Mouse (Mus musculus) MEL (cell line): ENCODE data around the gene Tspan32. TPM values are rescaled to one million over a fixed set of nuclear protein-coding genes. Genes with fewer than 3 reads are reported as not detected.

Experiments
- DNase-seq: peaks from one replicate; pipeline ENCODE4 v3.0.0; 2011; ENCODE audit warnings: low read depth, low spot score
- H3K27ac ChIP-seq: 2 replicates; pipeline ENCODE4 v1.5.1; 2012; ENCODE audit warnings: low read depth, mild to moderate bottlenecking, control low read depth, low read length, moderate library complexity; ENCODE audit not compliant: control insufficient read depth
- H3K27me3 ChIP-seq, 2 experiments: fragments of 150-350 bp in 1 of 2; sonication (generic) in 1 of 2; 2 replicates each; pipeline ENCODE4 v1.6.1; 2012; ENCODE audit warnings: low read length in 2 of 2, mild to moderate bottlenecking in 2 of 2, improper control_type of control experiment in 1 of 2, moderate library complexity in 1 of 2; ENCODE audit not compliant: insufficient read depth in 2 of 2, control insufficient read depth in 1 of 2
- H3K36me3 ChIP-seq, 2 experiments: 2 replicates each; pipeline ENCODE4 v1.6.1; 2012 to 2014; ENCODE audit warnings: low read length in 2 of 2, improper control_type of control experiment in 1 of 2, inconsistent platforms in 1 of 2, mild to moderate bottlenecking in 1 of 2; ENCODE audit not compliant: insufficient read depth in 2 of 2, control insufficient read depth in 1 of 2
- H3K4me1 ChIP-seq, 2 experiments: fragments of 150-350 bp in 1 of 2; sonication (generic) in 1 of 2; 2 replicates each; pipeline ENCODE4 v1.6.1; 2012; ENCODE audit warnings: low read length in 2 of 2, improper control_type of control experiment in 1 of 2, mild to moderate bottlenecking in 1 of 2; ENCODE audit not compliant: insufficient read depth in 2 of 2, control insufficient read depth in 1 of 2
- H3K4me3 ChIP-seq, 2 experiments: fragments of 150-350 bp in 1 of 2; sonication (generic) in 1 of 2; 2 replicates each; pipeline ENCODE4 v1.5.1; 2012; ENCODE audit warnings: low read depth in 2 of 2, low read length in 2 of 2, mild to moderate bottlenecking in 2 of 2, moderate library complexity in 2 of 2, control low read depth in 1 of 2, improper control_type of control experiment in 1 of 2; ENCODE audit not compliant: control insufficient read depth in 1 of 2, insufficient read depth in 1 of 2
- H3K79me2 ChIP-seq: 2 replicates; pipeline ENCODE4 v1.6.1; 2012; ENCODE audit warnings: mild to moderate bottlenecking, low read length, moderate library complexity; ENCODE audit not compliant: control insufficient read depth, poor library complexity, insufficient read depth
- H3K9ac ChIP-seq: 2 replicates; pipeline ENCODE4 v1.6.1; 2012; ENCODE audit warnings: low read depth, mild to moderate bottlenecking, control low read depth, low read length, moderate library complexity; ENCODE audit not compliant: control insufficient read depth, poor library complexity, severe bottlenecking
- H3K9me3 ChIP-seq: fragments of 150-350 bp; sonication (generic); replicated peaks from 2 replicates; pipeline ENCODE4 v1.6.1; 2012; ENCODE audit warnings: mild to moderate bottlenecking, low read length, improper control_type of control experiment, moderate library complexity; ENCODE audit not compliant: insufficient read depth
- CHD1 ChIP-seq: IDR thresholded peaks from 2 replicates; pipeline ENCODE4 v1.6.1; 2012; ENCODE audit warnings: low read depth, mild to moderate bottlenecking, inconsistent platforms, low read length, improper control_type of control experiment
- CHD2 ChIP-seq: IDR thresholded peaks from 2 replicates; pipeline ENCODE4 v1.6.1; 2011; ENCODE audit warnings: low read length, improper control_type of control experiment
- E2F4 ChIP-seq: IDR thresholded peaks from 2 replicates; pipeline ENCODE4 v1.6.1; 2011; ENCODE audit warnings: low read depth, low read length, improper control_type of control experiment, borderline replicate concordance
- ELF1 ChIP-seq: IDR thresholded peaks from 2 replicates; pipeline ENCODE4 v1.6.1; 2014; ENCODE audit warnings: low read depth, mild to moderate bottlenecking, inconsistent platforms, low read length, improper control_type of control experiment, moderate library complexity
- EP300 ChIP-seq, 2 experiments: IDR thresholded peaks; 2 replicates each; pipeline ENCODE4 v1.6.1; 2011; ENCODE audit warnings: improper control_type of control experiment in 2 of 2, low read length in 2 of 2, low read depth in 1 of 2, mild to moderate bottlenecking in 1 of 2
- GABPA ChIP-seq: IDR thresholded peaks from 2 replicates; pipeline ENCODE4 v1.6.1; 2012; ENCODE audit warnings: low read depth, mild to moderate bottlenecking, inconsistent platforms, low read length, improper control_type of control experiment, moderate library complexity
- KAT2A ChIP-seq: conservative IDR thresholded peaks from 2 replicates; pipeline ENCODE4 v1.6.1; 2012; ENCODE audit warnings: low read depth, low read length, improper control_type of control experiment, inconsistent platforms
- MAX ChIP-seq: IDR thresholded peaks from 2 replicates; pipeline ENCODE4 v1.6.1; 2011; ENCODE audit warnings: low read length, improper control_type of control experiment
- MEF2A ChIP-seq: IDR thresholded peaks from 2 replicates; pipeline ENCODE4 v1.6.1; 2014; ENCODE audit warnings: low read depth, mild to moderate bottlenecking, inconsistent platforms, low read length, improper control_type of control experiment; ENCODE audit not compliant: poor library complexity, insufficient replicate concordance, severe bottlenecking; ENCODE audit errors: extremely low read depth
- MYB ChIP-seq: IDR thresholded peaks from 2 replicates; pipeline ENCODE4 v1.6.1; 2011; ENCODE audit warnings: mild to moderate bottlenecking, low read depth, low read length, improper control_type of control experiment
- NELFE ChIP-seq: IDR thresholded peaks from 2 replicates; pipeline ENCODE4 v1.6.1; 2011; ENCODE audit warnings: low read depth, low read length, improper control_type of control experiment
- NRF1 ChIP-seq: IDR thresholded peaks from 2 replicates; pipeline ENCODE4 v1.6.1; 2014; ENCODE audit warnings: low read depth, mild to moderate bottlenecking, inconsistent platforms, low read length, improper control_type of control experiment, moderate library complexity; ENCODE audit not compliant: poor library complexity, insufficient read depth, severe bottlenecking
- POLR2AphosphoS5 ChIP-seq: IDR thresholded peaks from 2 replicates; pipeline ENCODE4 v1.6.1; 2012; ENCODE audit warnings: low read depth, borderline replicate concordance, mild to moderate bottlenecking, inconsistent platforms, low read length, moderate library complexity, mixed read lengths
- RAD21 ChIP-seq: IDR thresholded peaks from 2 replicates; pipeline ENCODE4 v1.6.1; 2011; ENCODE audit warnings: mild to moderate bottlenecking, low read depth, low read length, improper control_type of control experiment
- RCOR1 ChIP-seq: IDR thresholded peaks from 2 replicates; pipeline ENCODE4 v1.6.1; 2012; ENCODE audit warnings: low read depth, mild to moderate bottlenecking, inconsistent platforms, low read length, improper control_type of control experiment
- TAL1 ChIP-seq: IDR thresholded peaks from 2 replicates; pipeline ENCODE4 v1.6.1; 2012; ENCODE audit warnings: mild to moderate bottlenecking, inconsistent platforms, low read length, moderate library complexity, mixed read lengths
- TBP ChIP-seq: IDR thresholded peaks from 2 replicates; pipeline ENCODE4 v1.8.0; 2011; ENCODE audit warnings: low read depth, low read length, improper control_type of control experiment
- UBTF ChIP-seq: IDR thresholded peaks from 2 replicates; pipeline ENCODE4 v1.6.1; 2012; ENCODE audit warnings: low read depth, mild to moderate bottlenecking, inconsistent platforms, low read length, improper control_type of control experiment, moderate library complexity, borderline replicate concordance; ENCODE audit not compliant: insufficient read depth
- USF1 ChIP-seq: IDR thresholded peaks from 2 replicates; pipeline ENCODE4 v1.6.1; 2014; ENCODE audit warnings: low read depth, mild to moderate bottlenecking, inconsistent platforms, low read length, improper control_type of control experiment, moderate library complexity
- ZC3H11A ChIP-seq: IDR thresholded peaks from 2 replicates; pipeline ENCODE4 v1.6.1; 2012; ENCODE audit warnings: low read depth, mild to moderate bottlenecking, inconsistent platforms, low read length, improper control_type of control experiment
- ZKSCAN1 ChIP-seq: IDR thresholded peaks from 2 replicates; pipeline ENCODE4 v1.6.1; 2012; ENCODE audit warnings: low read depth, mild to moderate bottlenecking, inconsistent platforms, low read length, improper control_type of control experiment, moderate library complexity
- ZNF384 ChIP-seq: IDR thresholded peaks from 2 replicates; pipeline ENCODE4 v1.6.1; 2012; ENCODE audit warnings: low read depth, mild to moderate bottlenecking, inconsistent platforms, low read length, improper control_type of control experiment
- polyA plus RNA-seq, 2 experiments: library from polyadenylated mRNA; stranded (reverse) in 1 of 2; unstranded in 1 of 2; fragments of >175 nt in 1 of 2; fragments of >200 nt in 1 of 2; gene quantifications; 2 replicates each; pipeline versions ENCODE4 v1.2.1 to v1.2.4; 2012; ENCODE audit warnings: low replicate concordance in 2 of 2, low read depth in 1 of 2; ENCODE audit not compliant: insufficient read length in 2 of 2, insufficient read depth in 1 of 2, missing spikeins in 1 of 2
- total RNA-seq: library from RNA; depleted of rRNA; stranded (reverse); fragments of 300-350 nt; gene quantifications from 2 replicates; pipeline ENCODE4 v1.2.3, GENCODE M21; 2012

Tspan32 gene
- total and polyA plus RNA-seq, 3 experiments = 53.5 to 212 (median 205) TPM

DNA sequence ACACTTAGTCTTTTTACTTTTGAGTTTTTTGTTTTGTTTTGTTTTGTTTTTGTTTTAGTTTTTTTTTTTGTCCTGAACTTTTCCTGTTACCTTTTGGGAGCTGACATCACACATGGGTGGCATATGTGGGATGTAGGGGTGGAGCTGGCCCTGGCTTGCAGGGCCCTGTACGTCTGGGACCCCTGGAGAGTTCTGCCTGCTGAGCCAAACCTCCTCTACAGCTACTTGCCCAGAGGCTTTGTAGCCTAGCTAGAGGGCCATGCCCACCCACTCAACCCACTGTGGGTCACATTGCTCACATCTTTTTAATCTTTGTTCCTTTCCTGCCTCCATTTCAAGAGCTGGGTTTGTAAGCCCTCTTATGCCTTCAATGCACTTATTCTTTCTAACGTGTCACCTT lies 62.6 kb downstream of the Tspan32 start:
- peaks cover 15% of the 10 kb centered on the region for H3K79me2 ChIP-seq
- no peaks in the 10 kb centered on the region for H3K27me3 ChIP-seq
- TF ChIP-seq EP300 (IDR thresholded peaks at IDR 0.05; ENCODE audit: low read depth in 1 of 2, low read length in 2 of 2) (no peak), ZC3H11A (no peak), ZNF384 (no peak), POLR2AphosphoS5 (no peak), GABPA (no peak), E2F4 (no peak), KAT2A (no peak), USF1 (no peak), MYB (no peak)
- peaks cover 0 to 19% of the 10 kb centered on the region in 2 experiments; a peak in 2 of 4 replicates for H3K4me1 ChIP-seq
- no peaks in the 10 kb centered on the region for H3K9me3 ChIP-seq
- no peak overlapping the region for H3K4me3 ChIP-seq
- H3K27ac ChIP-seq = no peak overlapping the region
- no peak for DNase-seq
- H3K36me3 ChIP-seq = peaks cover 2 to 6% of the 10 kb centered on the region in 2 experiments; a peak in 3 of 4 replicates
- H3K9ac ChIP-seq = no peak overlapping the region

- H3K27ac ChIP-seq = peak overlapping the region; percentile 88
- H3K36me3 ChIP-seq = peaks cover 2 to 6% of the 10 kb centered on the region in 2 experiments; a peak in 3 of 4 replicates
- H3K9me3 ChIP-seq = no peaks in the 10 kb centered on the region
- no peak overlapping the region for H3K4me3 ChIP-seq
- no peak for TF ChIP-seq ZNF384
- TF ChIP-seq E2F4 = no peak
- no peak for TF ChIP-seq RCOR1
- no peak for TF ChIP-seq ZKSCAN1
- TF ChIP-seq MAX = no peak
- no peak for TF ChIP-seq POLR2AphosphoS5
- no peak for TF ChIP-seq UBTF
- no peak for TF ChIP-seq ELF1
- no peak for TF ChIP-seq NELFE
- TF ChIP-seq MEF2A = no peak
- no peak for TF ChIP-seq USF1
- no peak for TF ChIP-seq RAD21
- TF ChIP-seq CHD1 = no peak
- TF ChIP-seq NRF1 = no peak
- no peak for TF ChIP-seq CHD2
- TF ChIP-seq ZC3H11A = no peak
- no peak for TF ChIP-seq TBP
- TF ChIP-seq TAL1 = no peak
- no peak for DNase-seq
- H3K4me1 ChIP-seq = peaks cover 0 to 17% of the 10 kb centered on the region in 2 experiments; a peak in 2 of 4 replicates
- peaks cover 15% of the 10 kb centered on the region for H3K79me2 ChIP-seq
- no peaks in the 10 kb centered on the region for H3K27me3 ChIP-seq
- H3K9ac ChIP-seq = no peak overlapping the region
Observed at GRCm38 (mm10) chr7:143067897-143068296, 63.1 kb downstream of the Tspan32 start.
